25 mouse cellular contexts compared by ENCODE assay signal in the genomic region with DNA sequence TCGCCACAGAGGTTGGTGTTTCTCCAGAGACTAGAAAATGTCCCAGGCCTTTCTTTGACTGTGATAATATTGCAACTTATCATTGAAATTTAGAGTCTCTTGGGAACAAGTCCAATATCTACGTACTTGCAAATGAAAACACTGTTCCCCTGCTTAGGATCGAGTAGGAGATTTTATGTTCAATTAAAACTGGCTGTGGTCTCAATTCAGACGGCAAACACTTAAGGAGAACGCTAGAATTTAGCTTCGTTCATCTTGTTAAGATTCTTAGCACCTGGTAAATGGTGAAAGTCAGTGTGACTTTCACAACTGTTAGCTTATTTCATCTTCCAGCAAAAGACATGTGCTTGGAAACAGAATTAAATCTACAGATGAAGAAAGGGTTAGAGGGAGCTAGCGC. TPM values are rescaled to one million over a fixed set of nuclear protein-coding genes. Genes with fewer than 3 reads are reported as not detected.
DNase-seq lines count a peak whose midpoint lies in the region; ATAC-seq lines count a peak whose summit lies in the region.
"Had no signal": no experiment of that assay in that cellular context is flagged by ENCODE, and none has a peak within 500 bp of the region (broad histone marks: within the 10 kb centered on the region; RNA-seq: fewer than 3 reads in every experiment).

No protein-coding gene starts in this region.

- whole genome bisulfite sequencing in forebrain, embryonic 14.5 days: 52% methylated on average over 7 of the region's 7 CpGs
- 83% methylated on average over 7 of the region's 7 CpGs for WGBS in forebrain, embryonic 11.5 days
- WGBS in forebrain, embryonic 16.5 days: 41% methylated on average over 7 of the region's 7 CpGs
- 84% methylated on average over 7 of the region's 7 CpGs for WGBS in forebrain, embryonic 10.5 days
- 61% methylated on average over 7 of the region's 7 CpGs for WGBS in neural tube, embryonic 13.5 days
- WGBS in neural tube, embryonic 15.5 days: 45% methylated on average over 7 of the region's 7 CpGs

- H3K9me3 ChIP-seq in forebrain, embryonic 14.5 days (replicated peaks; ENCODE audit: control insufficient read depth, low read length): no peaks in the 10 kb centered on the region
- no peaks in the 10 kb centered on the region for H3K9me3 ChIP-seq in forebrain, embryonic 11.5 days (ENCODE audit: control insufficient read depth, low read length)
- H3K9me3 ChIP-seq in forebrain, embryonic 16.5 days (ENCODE audit: control insufficient read depth, low read length): no peaks in the 10 kb centered on the region
- no peaks in the 10 kb centered on the region for H3K9me3 ChIP-seq in forebrain, embryonic 10.5 days
- H3K9me3 ChIP-seq in neural tube, embryonic 13.5 days: no peaks in the 10 kb centered on the region
- H3K9me3 ChIP-seq in neural tube, embryonic 15.5 days (replicated peaks): no peaks in the 10 kb centered on the region
- H3K9me3 ChIP-seq: embryonic facial prominence, embryonic 10.5 days; embryonic facial prominence, embryonic 12.5 days; G1E had no signal

- no peak overlapping the region for H3K4me2 ChIP-seq in forebrain, embryonic 14.5 days (ENCODE audit: low read length)
- no peak overlapping the region for H3K4me2 ChIP-seq in forebrain, embryonic 11.5 days (ENCODE audit: low read depth, low read length, severe bottlenecking)
- H3K4me2 ChIP-seq in forebrain, embryonic 16.5 days (ENCODE audit: low read length): no peak overlapping the region
- H3K4me2 ChIP-seq in neural tube, embryonic 13.5 days: no peak overlapping the region
- no peak overlapping the region for H3K4me2 ChIP-seq in neural tube, embryonic 15.5 days
- H3K4me2 ChIP-seq: embryonic facial prominence, embryonic 12.5 days had no signal

- no peaks in the 10 kb centered on the region for H3K4me1 ChIP-seq in forebrain, embryonic 14.5 days (ENCODE audit: control insufficient read depth, insufficient read depth, low read length)
- no peaks in the 10 kb centered on the region for H3K4me1 ChIP-seq in forebrain, embryonic 11.5 days (replicated peaks; ENCODE audit: control insufficient read depth, insufficient read depth, low read length)
- peaks cover 4% of the 10 kb centered on the region; the same call in 1 of the 2 replicates for H3K4me1 ChIP-seq in forebrain, embryonic 16.5 days (replicated peaks; ENCODE audit: control insufficient read depth, insufficient read depth, low read length)
- no peaks in the 10 kb centered on the region for H3K4me1 ChIP-seq in forebrain, embryonic 10.5 days
- H3K4me1 ChIP-seq in neural tube, embryonic 13.5 days (replicated peaks): 0 out of 2 replicates have a peak, but pooled peaks cover 5% of the 10 kb centered on the region
- peaks cover 4% of the 10 kb centered on the region; the same call in 1 of the 2 replicates for H3K4me1 ChIP-seq in neural tube, embryonic 15.5 days
- H3K4me1 ChIP-seq: embryonic facial prominence, embryonic 10.5 days; embryonic facial prominence, embryonic 12.5 days had no signal

- H3K36me3 ChIP-seq in forebrain, embryonic 14.5 days (ENCODE audit: control insufficient read depth, insufficient read depth, low read length): no peaks in the 10 kb centered on the region
- H3K36me3 ChIP-seq in forebrain, embryonic 11.5 days (ENCODE audit: control insufficient read depth, insufficient read depth, low read length): no peaks in the 10 kb centered on the region
- H3K36me3 ChIP-seq in forebrain, embryonic 16.5 days (ENCODE audit: control insufficient read depth, insufficient read depth): no peaks in the 10 kb centered on the region
- H3K36me3 ChIP-seq in forebrain, embryonic 10.5 days (replicated peaks): no peaks in the 10 kb centered on the region
- H3K36me3 ChIP-seq in neural tube, embryonic 13.5 days: no peaks in the 10 kb centered on the region
- H3K36me3 ChIP-seq in neural tube, embryonic 15.5 days: no peaks in the 10 kb centered on the region
- H3K36me3 ChIP-seq: embryonic facial prominence, embryonic 10.5 days; embryonic facial prominence, embryonic 12.5 days; G1E had no signal

- ATAC-seq in forebrain, embryonic 14.5 days: no peak; the same call in 1 of the 2 replicates
- no peak for ATAC-seq in forebrain, embryonic 11.5 days (replicated peaks; ENCODE audit: low FRiP score)
- ATAC-seq in forebrain, embryonic 16.5 days: peak; percentile 68
- no peak for ATAC-seq in neural tube, embryonic 13.5 days (ENCODE audit: low read depth)
- 0 out of 2 replicates have a peak, but pooled peaks have one; percentile 13 for ATAC-seq in neural tube, embryonic 15.5 days (ENCODE audit: low FRiP score)
- ATAC-seq: activated CD4-positive, CD25-positive, alpha-beta regulatory T cell, adult 4 months; CD4-positive, CD25-positive, alpha-beta regulatory T cell, adult 4 months; Patski had no signal

- H3K27me3 ChIP-seq in forebrain, embryonic 14.5 days (replicated peaks; ENCODE audit: control insufficient read depth, insufficient read depth, low read length): no peaks in the 10 kb centered on the region
- H3K27me3 ChIP-seq in forebrain, embryonic 11.5 days (ENCODE audit: control insufficient read depth, insufficient read depth, low read length): no peaks in the 10 kb centered on the region
- no peaks in the 10 kb centered on the region for H3K27me3 ChIP-seq in forebrain, embryonic 16.5 days (replicated peaks; ENCODE audit: control insufficient read depth, insufficient read depth, low read length)
- no peaks in the 10 kb centered on the region for H3K27me3 ChIP-seq in forebrain, embryonic 10.5 days (ENCODE audit: poor library complexity, severe bottlenecking)
- no peaks in the 10 kb centered on the region for H3K27me3 ChIP-seq in neural tube, embryonic 13.5 days
- H3K27me3 ChIP-seq in neural tube, embryonic 15.5 days (replicated peaks): no peaks in the 10 kb centered on the region
- H3K27me3 ChIP-seq: CH12.LX; embryonic facial prominence, embryonic 12.5 days; Patski had no signal

- no peak overlapping the region for H3K9ac ChIP-seq in forebrain, embryonic 14.5 days (ENCODE audit: low read length)
- no peak overlapping the region for H3K9ac ChIP-seq in forebrain, embryonic 11.5 days (ENCODE audit: low read length)
- no peak overlapping the region for H3K9ac ChIP-seq in forebrain, embryonic 16.5 days (replicated peaks; ENCODE audit: low read depth, low read length)
- H3K9ac ChIP-seq in neural tube, embryonic 13.5 days: no peak overlapping the region
- no peak overlapping the region for H3K9ac ChIP-seq in neural tube, embryonic 15.5 days (replicated peaks)
- H3K9ac ChIP-seq: embryonic facial prominence, embryonic 12.5 days had no signal

- DNase-seq in forebrain, embryonic 14.5 days (ENCODE audit: low spot score): peak; percentile 16
- no peak for DNase-seq in forebrain, embryonic 11.5 days (ENCODE audit: low spot score)
- no peak for DNase-seq in forebrain, embryonic 10.5 days (ENCODE audit: extremely low spot score, low spot score)
- DNase-seq in neural tube, embryonic 10.5 days (ENCODE audit: extremely low spot score, low spot score): no peak
- DNase-seq in layer of hippocampus, adult 9-10 months (ENCODE audit: low spot score): no peak
- DNase-seq: adrenal gland, adult 8-10 months; adrenal gland, postnatal 14 days; adrenal gland, postnatal 36 days; cerebellum, adult 11-12 months; cerebellum, adult 2 months; cerebellum, adult 9-10 months; cerebellum, postnatal 10 days; cerebellum, postnatal 25 days had no signal

- H3K4me3 ChIP-seq in forebrain, embryonic 14.5 days (ENCODE audit: low read depth, low read length): no peak overlapping the region
- H3K4me3 ChIP-seq in forebrain, embryonic 11.5 days (ENCODE audit: low read depth, low read length): no peak overlapping the region
- H3K4me3 ChIP-seq in forebrain, embryonic 16.5 days (replicated peaks; ENCODE audit: low read length): no peak overlapping the region
- no peak overlapping the region for H3K4me3 ChIP-seq in forebrain, embryonic 10.5 days
- H3K4me3 ChIP-seq in neural tube, embryonic 13.5 days: no peak overlapping the region
- no peak overlapping the region for H3K4me3 ChIP-seq in neural tube, embryonic 15.5 days (replicated peaks)
- H3K4me3 ChIP-seq: embryonic facial prominence, embryonic 10.5 days; embryonic facial prominence, embryonic 12.5 days had no signal

- no peak overlapping the region for H3K27ac ChIP-seq in forebrain, embryonic 14.5 days (ENCODE audit: low read depth, low read length)
- no peak overlapping the region for H3K27ac ChIP-seq in forebrain, embryonic 11.5 days (ENCODE audit: low read depth, low read length)
- peak overlapping the region; percentile 58 for H3K27ac ChIP-seq in forebrain, embryonic 16.5 days (ENCODE audit: low read length)
- no peak overlapping the region for H3K27ac ChIP-seq in forebrain, embryonic 10.5 days
- H3K27ac ChIP-seq in neural tube, embryonic 13.5 days (replicated peaks): 0 out of 2 replicates have a peak overlapping the region, but pooled peaks have one; percentile 56
- H3K27ac ChIP-seq in neural tube, embryonic 15.5 days (replicated peaks): no peak overlapping the region
- H3K27ac ChIP-seq: embryonic facial prominence, embryonic 10.5 days; embryonic facial prominence, embryonic 12.5 days had no signal

RNA-seq across cellular contexts. Expression of a gene that starts 17.1 kb away (rescaled TPM):
- polyA plus RNA-seq in forebrain, embryonic 14.5 days (2014; fragmentation: Nextera tagmentation; extraction: Ambion mirVana): not detected in 2 replicates
- not detected in 2 replicates for polyA plus RNA-seq in forebrain, embryonic 11.5 days (2014; fragmentation: Nextera tagmentation; extraction: Ambion mirVana)
- polyA plus RNA-seq in forebrain, embryonic 16.5 days (2015; fragmentation: Nextera tagmentation; extraction: Ambion mirVana): not detected in 2 replicates
- polyA plus RNA-seq in forebrain, embryonic 10.5 days (2016; fragmentation: Nextera tagmentation; extraction: Ambion mirVana): not detected in 2 replicates
- polyA plus RNA-seq in neural tube, embryonic 13.5 days (2015; fragmentation: Nextera tagmentation; extraction: Ambion mirVana): not detected in 2 replicates
- polyA plus RNA-seq in neural tube, embryonic 15.5 days (2015; fragmentation: Nextera tagmentation; extraction: Ambion mirVana): not detected in 2 replicates
- polyA plus RNA-seq: activated CD4-positive, CD25-positive, alpha-beta regulatory T cell, adult 4 months; CD4-positive, CD25-positive, alpha-beta regulatory T cell, adult 4 months; cerebellum, adult 2 months; cortical plate, adult 2 months; embryonic facial prominence, embryonic 10.5 days; embryonic facial prominence, embryonic 12.5 days; embryonic facial prominence, embryonic 14.5 days; G1E; Patski had no signal

RNA-seq across cellular contexts. Expression of a gene that starts 17.3 kb away (rescaled TPM):
- polyA plus RNA-seq in forebrain, embryonic 14.5 days (2014; fragmentation: Nextera tagmentation; extraction: Ambion mirVana): not detected in 2 replicates
- polyA plus RNA-seq in forebrain, embryonic 11.5 days (2014; fragmentation: Nextera tagmentation; extraction: Ambion mirVana): not detected in 2 replicates
- not detected in 2 replicates for polyA plus RNA-seq in forebrain, embryonic 16.5 days (2015; fragmentation: Nextera tagmentation; extraction: Ambion mirVana)
- polyA plus RNA-seq in forebrain, embryonic 10.5 days (2016; fragmentation: Nextera tagmentation; extraction: Ambion mirVana): not detected in 2 replicates
- polyA plus RNA-seq in neural tube, embryonic 13.5 days (2015; fragmentation: Nextera tagmentation; extraction: Ambion mirVana): not detected in 2 replicates
- polyA plus RNA-seq in neural tube, embryonic 15.5 days (2015; fragmentation: Nextera tagmentation; extraction: Ambion mirVana): not detected in 2 replicates
- polyA plus RNA-seq: activated CD4-positive, CD25-positive, alpha-beta regulatory T cell, adult 4 months; CD4-positive, CD25-positive, alpha-beta regulatory T cell, adult 4 months; cerebellum, adult 2 months; cortical plate, adult 2 months; embryonic facial prominence, embryonic 10.5 days; embryonic facial prominence, embryonic 12.5 days; embryonic facial prominence, embryonic 14.5 days; G1E; Patski had no signal

RNA-seq across cellular contexts. Expression of a gene that starts 29.1 kb away (rescaled TPM):
- polyA plus RNA-seq in forebrain, embryonic 14.5 days (2014; fragmentation: Nextera tagmentation; extraction: Ambion mirVana): not detected in 2 replicates
- not detected in 2 replicates for polyA plus RNA-seq in forebrain, embryonic 11.5 days (2014; fragmentation: Nextera tagmentation; extraction: Ambion mirVana)
- polyA plus RNA-seq in forebrain, embryonic 16.5 days (2015; fragmentation: Nextera tagmentation; extraction: Ambion mirVana): not detected in 2 replicates
- polyA plus RNA-seq in forebrain, embryonic 10.5 days (2016; fragmentation: Nextera tagmentation; extraction: Ambion mirVana): not detected in 2 replicates
- polyA plus RNA-seq in neural tube, embryonic 13.5 days (2015; fragmentation: Nextera tagmentation; extraction: Ambion mirVana): not detected in 2 replicates
- 0.13 TPM in 1 of 2 replicates, not detected in the other for polyA plus RNA-seq in neural tube, embryonic 15.5 days (2015; fragmentation: Nextera tagmentation; extraction: Ambion mirVana)
- polyA plus RNA-seq: activated CD4-positive, CD25-positive, alpha-beta regulatory T cell, adult 4 months; CD4-positive, CD25-positive, alpha-beta regulatory T cell, adult 4 months; cortical plate, adult 2 months; embryonic facial prominence, embryonic 10.5 days; embryonic facial prominence, embryonic 12.5 days; embryonic facial prominence, embryonic 14.5 days; G1E; Patski had no signal

Comparison
In these comparisons a context has a peak if more than half of its experiments do, and no peak if none do; other contexts are left out.
1. ATAC-seq: peak in forebrain, embryonic 16.5 days (single experiment) and neural tube, embryonic 15.5 days (single experiment); none in forebrain, embryonic 14.5 days (single experiment), forebrain, embryonic 11.5 days (single experiment) and neural tube, embryonic 13.5 days (single experiment).
2. H3K27ac ChIP-seq: peak in forebrain, embryonic 16.5 days (single experiment) and neural tube, embryonic 13.5 days (single experiment); none in forebrain, embryonic 14.5 days (single experiment), forebrain, embryonic 11.5 days (single experiment), forebrain, embryonic 10.5 days (single experiment) and neural tube, embryonic 15.5 days (single experiment).